ENCODE assay signal across 34 mouse cellular contexts in genomic region chr6:145614219-145614618, GRCm38 (mm10). TPM values are rescaled to one million over a fixed set of nuclear protein-coding genes. Genes with fewer than 3 reads are reported as not detected.
DNase-seq lines count a peak whose midpoint lies in the region; ATAC-seq and TF ChIP-seq lines count a peak whose summit lies in the region.
"Had no signal": no experiment of that assay in that cellular context is flagged by ENCODE, and none has a peak within 500 bp of the region (broad histone marks: within the 10 kb centered on the region; RNA-seq: fewer than 3 reads in every experiment).

Lmntd1 (minus strand) TSS chr6:145614319.

- no peak within 1 kb of the TSS for H3K4me3 ChIP-seq in heart, embryonic 13.5 days
- no peak within 1 kb of the TSS for H3K4me3 ChIP-seq in heart, embryonic 12.5 days
- no peak within 1 kb of the TSS for H3K4me3 ChIP-seq in kidney, embryonic 14.5 days (ENCODE audit: low read length)
- no peak within 1 kb of the TSS for H3K4me3 ChIP-seq in kidney, embryonic 16.5 days (ENCODE audit: low read length)
- H3K4me3 ChIP-seq in layer of hippocampus, adult 2 months: peak within 1 kb of the TSS; percentile 1; the same call in 1 of the 2 replicates
- no peak within 1 kb of the TSS for H3K4me3 ChIP-seq in midbrain, embryonic 11.5 days (ENCODE audit: low read depth, low read length)
- H3K4me3 ChIP-seq in midbrain, postnatal 0 days (ENCODE audit: low read depth, low read length): no peak within 1 kb of the TSS
- H3K4me3 ChIP-seq: erythroblast, embryonic 14.5 days; gastrocnemius, adult 2 months; hindbrain, embryonic 10.5 days; hindbrain, embryonic 15.5 days; lung, embryonic 15.5 days; midbrain, embryonic 12.5 days; neural tube, embryonic 13.5 days had no signal

- H3K4me2 ChIP-seq in heart, embryonic 13.5 days: no peak within 1 kb of the TSS
- H3K4me2 ChIP-seq in heart, embryonic 12.5 days: no peak within 1 kb of the TSS
- H3K4me2 ChIP-seq in kidney, embryonic 14.5 days (replicated peaks; ENCODE audit: low read depth, low read length): no peak within 1 kb of the TSS
- no peak within 1 kb of the TSS; the same call in 1 of the 2 replicates for H3K4me2 ChIP-seq in kidney, embryonic 16.5 days (replicated peaks; ENCODE audit: low read depth, low read length)
- H3K4me2 ChIP-seq in midbrain, embryonic 11.5 days: no peak within 1 kb of the TSS
- no peak within 1 kb of the TSS for H3K4me2 ChIP-seq in midbrain, postnatal 0 days (ENCODE audit: low read depth, low read length, poor library complexity, severe bottlenecking)
- H3K4me2 ChIP-seq: hindbrain, embryonic 15.5 days; lung, embryonic 15.5 days; midbrain, embryonic 12.5 days; neural tube, embryonic 13.5 days had no signal

- H3K36me3 ChIP-seq in heart, embryonic 13.5 days: no peaks in the 10 kb centered on the region
- no peaks in the 10 kb centered on the region for H3K36me3 ChIP-seq in heart, embryonic 12.5 days
- H3K36me3 ChIP-seq in kidney, embryonic 14.5 days (ENCODE audit: control insufficient read depth, insufficient read depth, low read length): no peaks in the 10 kb centered on the region
- no peaks in the 10 kb centered on the region for H3K36me3 ChIP-seq in kidney, embryonic 16.5 days (ENCODE audit: insufficient read depth, low read length)
- H3K36me3 ChIP-seq in midbrain, embryonic 11.5 days (ENCODE audit: control insufficient read depth, insufficient read depth, low read length): no peaks in the 10 kb centered on the region
- H3K36me3 ChIP-seq in midbrain, postnatal 0 days (ENCODE audit: insufficient read depth, low read length): no peaks in the 10 kb centered on the region
- H3K36me3 ChIP-seq: hindbrain, embryonic 10.5 days; hindbrain, embryonic 15.5 days; lung, embryonic 15.5 days; midbrain, embryonic 12.5 days; neural tube, embryonic 13.5 days had no signal

- TF ChIP-seq CTCF in layer of hippocampus, adult 2 months (conservative IDR thresholded peaks at IDR 0.05): no peak
- TF ChIP-seq CTCF in midbrain, postnatal 0 days (IDR thresholded peaks at IDR 0.05): no peak

- WGBS in heart, embryonic 13.5 days: 66% methylated on average over 7 of the region's 7 CpGs
- 75% methylated on average over 7 of the region's 7 CpGs for WGBS in heart, embryonic 12.5 days
- 30% methylated on average over 7 of the region's 7 CpGs for WGBS in kidney, embryonic 14.5 days
- 29% methylated on average over 7 of the region's 7 CpGs for WGBS in kidney, embryonic 16.5 days
- WGBS in midbrain, embryonic 11.5 days: 88% methylated on average over 7 of the region's 7 CpGs
- 91% methylated on average over 7 of the region's 7 CpGs for WGBS in midbrain, postnatal 0 days

- no peak within 1 kb of the TSS for H3K27ac ChIP-seq in heart, embryonic 13.5 days (replicated peaks)
- H3K27ac ChIP-seq in heart, embryonic 12.5 days (ENCODE audit: poor library complexity, severe bottlenecking): no peak within 1 kb of the TSS
- H3K27ac ChIP-seq in kidney, embryonic 14.5 days (ENCODE audit: low read depth, low read length): no peak within 1 kb of the TSS
- no peak within 1 kb of the TSS for H3K27ac ChIP-seq in kidney, embryonic 16.5 days (ENCODE audit: low read length)
- H3K27ac ChIP-seq in layer of hippocampus, adult 2 months: no peak within 1 kb of the TSS; the same call in 1 of the 2 replicates
- no peak within 1 kb of the TSS for H3K27ac ChIP-seq in midbrain, embryonic 11.5 days (ENCODE audit: low read depth, low read length)
- no peak within 1 kb of the TSS for H3K27ac ChIP-seq in midbrain, postnatal 0 days (ENCODE audit: low read depth, low read length)
- H3K27ac ChIP-seq: gastrocnemius, adult 2 months; hindbrain, embryonic 10.5 days; hindbrain, embryonic 15.5 days; liver, embryonic 14.5 days; lung, embryonic 15.5 days; midbrain, embryonic 12.5 days; neural tube, embryonic 13.5 days had no signal

- no peaks in the 10 kb centered on the region for H3K9me3 ChIP-seq in heart, embryonic 13.5 days
- H3K9me3 ChIP-seq in heart, embryonic 12.5 days (replicated peaks): no peaks in the 10 kb centered on the region
- 0 out of 2 replicates have a peak, but pooled peaks cover 5% of the 10 kb centered on the region for H3K9me3 ChIP-seq in kidney, embryonic 14.5 days (ENCODE audit: control insufficient read depth, low read length)
- H3K9me3 ChIP-seq in kidney, embryonic 16.5 days (ENCODE audit: low read length): no peaks in the 10 kb centered on the region
- no peaks in the 10 kb centered on the region for H3K9me3 ChIP-seq in midbrain, embryonic 11.5 days (ENCODE audit: control insufficient read depth, low read length)
- H3K9me3 ChIP-seq in midbrain, postnatal 0 days (ENCODE audit: low read length): no peaks in the 10 kb centered on the region
- H3K9me3 ChIP-seq: hindbrain, embryonic 10.5 days; hindbrain, embryonic 15.5 days; lung, embryonic 15.5 days; midbrain, embryonic 12.5 days; neural tube, embryonic 13.5 days had no signal

- H3K27me3 ChIP-seq in heart, embryonic 13.5 days (replicated peaks): no peaks in the 10 kb centered on the region
- no peaks in the 10 kb centered on the region for H3K27me3 ChIP-seq in heart, embryonic 12.5 days (replicated peaks)
- no peaks in the 10 kb centered on the region for H3K27me3 ChIP-seq in kidney, embryonic 14.5 days (ENCODE audit: control insufficient read depth, insufficient read depth, low read length)
- H3K27me3 ChIP-seq in kidney, embryonic 16.5 days (ENCODE audit: insufficient read depth, low read length): no peaks in the 10 kb centered on the region
- no peaks in the 10 kb centered on the region for H3K27me3 ChIP-seq in midbrain, embryonic 11.5 days (ENCODE audit: control insufficient read depth, insufficient read depth, low read length)
- no peaks in the 10 kb centered on the region for H3K27me3 ChIP-seq in midbrain, postnatal 0 days (ENCODE audit: insufficient read depth, low read length)
- H3K27me3 ChIP-seq: CH12.LX; hindbrain, embryonic 15.5 days; lung, embryonic 15.5 days; neural tube, embryonic 13.5 days had no signal

- DNase-seq in layer of hippocampus, adult 2 months (ENCODE audit: low spot score in 2 of 2): no peak
- DNase-seq in layer of hippocampus, postnatal 10 days (ENCODE audit: low spot score in 2 of 2): no peak
- peak; percentile 1 for DNase-seq in midbrain, embryonic 11.5 days (ENCODE audit: low spot score, missing footprints)
- no peak for DNase-seq in midbrain, postnatal 0 days (ENCODE audit: low spot score)
- DNase-seq: adrenal gland, adult 2 months; adrenal gland, postnatal 36 days; cerebellum, adult 18-20 months; cerebellum, postnatal 10 days; gastrocnemius, adult 2 months; gastrocnemius, postnatal 36 days; heart, adult 18-20 months; heart, postnatal 10 days; layer of hippocampus, postnatal 36 days; left cerebral cortex, postnatal 4 days; liver had no signal

- H3K9ac ChIP-seq in heart, embryonic 13.5 days: no peak within 1 kb of the TSS
- no peak within 1 kb of the TSS for H3K9ac ChIP-seq in heart, embryonic 12.5 days
- H3K9ac ChIP-seq in kidney, embryonic 14.5 days (ENCODE audit: low read depth, low read length): no peak within 1 kb of the TSS
- H3K9ac ChIP-seq in kidney, embryonic 16.5 days (replicated peaks; ENCODE audit: low read length): no peak within 1 kb of the TSS
- no peak within 1 kb of the TSS for H3K9ac ChIP-seq in midbrain, embryonic 11.5 days (ENCODE audit: low read length)
- no peak within 1 kb of the TSS for H3K9ac ChIP-seq in midbrain, postnatal 0 days (replicated peaks; ENCODE audit: low read length, poor library complexity, severe bottlenecking)
- H3K9ac ChIP-seq: hindbrain, embryonic 15.5 days; liver, embryonic 14.5 days; lung, embryonic 15.5 days; midbrain, embryonic 12.5 days; neural tube, embryonic 13.5 days had no signal

- ATAC-seq in heart, embryonic 13.5 days (ENCODE audit: extremely low read depth, insufficient number of reproducible peaks, low FRiP score, low TSS enrichment): no peak
- ATAC-seq in heart, embryonic 12.5 days (ENCODE audit: insufficient number of reproducible peaks, low FRiP score): no peak
- peak; percentile 34; the same call in 1 of the 2 replicates for ATAC-seq in kidney, embryonic 14.5 days (ENCODE audit: low FRiP score, low TSS enrichment)
- no peak; the same call in 1 of the 2 replicates for ATAC-seq in kidney, embryonic 16.5 days (ENCODE audit: low FRiP score, low TSS enrichment)
- no peak for ATAC-seq in midbrain, embryonic 11.5 days (ENCODE audit: low FRiP score)
- ATAC-seq in midbrain, postnatal 0 days (ENCODE audit: low FRiP score): no peak
- ATAC-seq: activated CD4-positive, CD25-positive, alpha-beta regulatory T cell, adult 4 months; forebrain, embryonic 16.5 days; inflammation-experienced regulatory T-cells, adult 6 months had no signal

- H3K4me1 ChIP-seq in heart, embryonic 13.5 days: peaks cover 11% of the 10 kb centered on the region
- H3K4me1 ChIP-seq in heart, embryonic 12.5 days (replicated peaks): 0 out of 2 replicates have a peak, but pooled peaks cover 5% of the 10 kb centered on the region
- no peaks in the 10 kb centered on the region for H3K4me1 ChIP-seq in kidney, embryonic 14.5 days (ENCODE audit: control insufficient read depth, insufficient read depth, low read length)
- peaks cover 14% of the 10 kb centered on the region; the same call in 1 of the 2 replicates for H3K4me1 ChIP-seq in kidney, embryonic 16.5 days (ENCODE audit: insufficient read depth, low read length)
- H3K4me1 ChIP-seq in midbrain, embryonic 11.5 days (ENCODE audit: control insufficient read depth, insufficient read depth, low read length): no peaks in the 10 kb centered on the region
- H3K4me1 ChIP-seq in midbrain, postnatal 0 days (ENCODE audit: insufficient read depth, low read length): no peaks in the 10 kb centered on the region
- H3K4me1 ChIP-seq: hindbrain, embryonic 15.5 days; midbrain, embryonic 12.5 days; neural tube, embryonic 13.5 days had no signal

RNA-seq across cellular contexts. Expression of gene Lmntd1, which starts in this region (rescaled TPM):
- polyA plus RNA-seq in heart, embryonic 13.5 days (2015; fragmentation: Nextera tagmentation; extraction: Ambion mirVana): 8.7 and 10.1 TPM in 2 replicates
- polyA plus RNA-seq in heart, embryonic 12.5 days (2016; fragmentation: Nextera tagmentation; extraction: Ambion mirVana): 7.0 and 7.7 TPM in 2 replicates
- 1.5 and 2.0 TPM in 2 replicates for polyA plus RNA-seq in kidney, embryonic 14.5 days (2014; fragmentation: Nextera tagmentation; extraction: Ambion mirVana)
- polyA plus RNA-seq in kidney, embryonic 16.5 days (2015; fragmentation: Nextera tagmentation; extraction: Ambion mirVana): 1.6 and 1.8 TPM in 2 replicates
- total RNA-seq in layer of hippocampus, adult 2 months (2021): 1 to 10 TPM; 2.0 to 2.3 TPM
- 1 to 10 TPM; 2.1 to 2.8 TPM for total RNA-seq in layer of hippocampus, postnatal 10 days (2021)
- 0.18 and 0.50 TPM in 2 replicates for polyA plus RNA-seq in midbrain, embryonic 11.5 days (2014; fragmentation: Nextera tagmentation; extraction: Ambion mirVana)
- 2.0 and 2.3 TPM in 2 replicates for total RNA-seq in midbrain, postnatal 0 days (2014; rRNA removed)
- polyA plus RNA-seq in midbrain, postnatal 0 days (2015; fragmentation: Nextera tagmentation; extraction: Ambion mirVana): 1.5 and 2.7 TPM in 2 replicates
- total RNA-seq: common myeloid progenitor, adult 5-6 weeks; ES-E14; gastrocnemius, postnatal 36 days; megakaryocyte, adult 5-6 weeks had no signal
- polyA plus RNA-seq: C2C12; erythroblast, embryonic 14.5 days; inflammation-experienced regulatory T-cells, adult 6 months had no signal

Comparison
In these comparisons a context has a peak if more than half of its experiments do, and no peak if none do; other contexts are left out.
1. Peak in DNase-seq in midbrain, embryonic 11.5 days; RNA of the gene not detected or under 1 TPM.